Mouse (Mus musculus) neural tube, embryonic 14.5 days (tissue): Measurements from ENCODE around the gene Ssh2. TPM values are rescaled to one million over a fixed set of nuclear protein-coding genes. Genes with fewer than 3 reads are reported as not detected.

Experiments
- ATAC-seq: fragments of 200-750 bp; cut with Nextera tagmentation; 2 replicates; pipeline ENCODE4 v1.8.0; 2017; ENCODE audit warnings: low read depth, mild to moderate bottlenecking, moderate TSS enrichment, moderate library complexity
- H3K27ac ChIP-seq: fragments of 300-500 bp; sonication (generic); 2 replicates; pipeline ENCODE4 v1.5.1; 2014; ENCODE audit warnings: low read depth, mild to moderate bottlenecking, control low read depth, low read length, moderate library complexity, mixed read lengths
- H3K27me3 ChIP-seq: fragments of 300-500 bp; sonication (generic); 2 replicates; pipeline ENCODE4 v1.6.1; 2014; ENCODE audit warnings: low read length; ENCODE audit not compliant: control insufficient read depth, insufficient read depth
- H3K36me3 ChIP-seq: fragments of 300-500 bp; sonication (generic); 2 replicates; pipeline ENCODE4 v1.6.1; 2014; ENCODE audit warnings: low read length, mixed read lengths; ENCODE audit not compliant: control insufficient read depth, insufficient read depth
- H3K4me1 ChIP-seq: fragments of 300-500 bp; sonication (generic); 2 replicates; pipeline ENCODE4 v1.6.1; 2014; ENCODE audit warnings: low read length; ENCODE audit not compliant: control insufficient read depth, insufficient read depth
- H3K4me2 ChIP-seq: fragments of 300-500 bp; sonication (generic); 2 replicates; pipeline ENCODE4 v1.6.1; 2014; ENCODE audit warnings: mild to moderate bottlenecking, low read depth, low read length, control low read depth
- H3K4me3 ChIP-seq: fragments of 300-500 bp; sonication (generic); 2 replicates; pipeline ENCODE4 v1.5.1; 2014; ENCODE audit warnings: low read depth, low read length, control low read depth, mixed read lengths
- H3K9ac ChIP-seq: fragments of 300-500 bp; sonication (generic); replicated peaks from 2 replicates; pipeline ENCODE4 v1.6.1; 2014; ENCODE audit warnings: low read depth, mild to moderate bottlenecking, control low read depth, low read length, mixed read lengths
- H3K9me3 ChIP-seq: fragments of 300-500 bp; sonication (generic); 2 replicates; pipeline ENCODE4 v1.6.1; 2016; ENCODE audit warnings: low read length; ENCODE audit not compliant: control insufficient read depth
- WGBS: fragments of 180-500 bp; shearing (Covaris S2); extraction: QIAGEN DNeasy Blood & Tissue Kit; methylation state at CpG from one replicate; pipeline ENCODE4 v1.1.7; 2014; 5-methylcytosine and 5-hydroxymethylcytosine counted together
- polyA plus RNA-seq: library from polyadenylated mRNA; unstranded; fragments of >200 nt; fragmentation: Nextera tagmentation; extraction: Ambion mirVana; gene quantifications from 2 replicates; pipeline ENCODE4 v1.2.1, GENCODE M21; 2014

The Ssh2 gene
- polyA plus RNA-seq, 1 experiment from 2014 or later: 21.9 TPM

DNA sequence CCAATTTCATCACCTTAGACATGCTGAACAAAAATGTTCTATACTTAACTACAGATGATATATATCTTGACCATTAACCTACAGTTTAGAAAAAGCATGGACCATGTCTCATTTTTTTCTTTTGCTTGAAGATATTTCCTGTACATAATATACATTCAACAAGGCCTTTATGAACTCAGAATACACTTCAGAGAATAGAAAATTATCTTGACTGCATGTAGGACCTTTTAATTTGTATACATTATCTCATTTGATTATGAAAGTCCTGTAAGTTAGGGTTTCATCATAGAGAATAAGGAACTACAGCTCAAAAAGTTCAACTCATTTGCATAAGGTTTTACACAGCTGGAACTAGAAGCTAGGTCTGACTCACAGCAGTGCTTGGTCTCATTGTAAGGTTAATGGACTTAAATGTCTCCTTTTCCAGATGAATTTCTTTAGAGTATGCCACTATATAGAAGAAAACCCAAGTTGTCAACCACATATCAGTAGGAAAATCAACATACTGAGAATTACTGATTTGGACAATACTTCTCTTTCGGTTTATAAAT lies 1.9 kb upstream of the Ssh2 start:
- H3K4me2 ChIP-seq: no peak overlapping the region
- H3K9me3 ChIP-seq: no peaks in the 10 kb centered on the region
- H3K27ac ChIP-seq: no peak overlapping the region
- no peaks in the 10 kb centered on the region for H3K36me3 ChIP-seq
- WGBS: 89% methylated on average over 1 of the region's 1 CpGs
- no peak overlapping the region for H3K4me3 ChIP-seq
- H3K27me3 ChIP-seq: no peaks in the 10 kb centered on the region
- no peak overlapping the region for H3K9ac ChIP-seq
- peaks cover 9% of the 10 kb centered on the region for H3K4me1 ChIP-seq
- ATAC-seq: no peak

GRCm38 (mm10) chr11:77214755-77215154 lies 1.3 kb upstream of the Ssh2 start:
- Histone ChIP-seq H3K4me2 (peak overlapping the region; percentile 85; the same call in 1 of the 2 replicates), H3K27me3 (no peaks in the 10 kb centered on the region), H3K27ac (no peak overlapping the region), H3K9me3 (no peaks in the 10 kb centered on the region), H3K36me3 (no peaks in the 10 kb centered on the region), H3K9ac (no peak overlapping the region), H3K4me3 (no peak overlapping the region), H3K4me1 (peaks cover 9% of the 10 kb centered on the region)
- WGBS: 0% methylated on average over 1 of the region's 1 CpGs
- ATAC-seq: 0 out of 2 replicates have a peak, but pooled peaks have one; percentile 35

GRCm38 (mm10) chr11:77215483-77215882 lies 604 bp upstream of the Ssh2 start:
- Histone ChIP-seq H3K4me3 (peak overlapping the region; percentile 77), H3K27ac (peak overlapping the region; percentile 99), H3K9me3 (no peaks in the 10 kb centered on the region), H3K9ac (peak overlapping the region; percentile 96), H3K4me2 (peak overlapping the region; percentile 85), H3K27me3 (no peaks in the 10 kb centered on the region), H3K36me3 (no peaks in the 10 kb centered on the region), H3K4me1 (peaks cover 9% of the 10 kb centered on the region)
- peak; percentile 42 for ATAC-seq
- 2% methylated on average over 11 of the region's 11 CpGs for WGBS

GRCm38 (mm10) chr11:77216761-77217130 lies 659 bp downstream of the Ssh2 start:
- Histone ChIP-seq H3K4me1 (peaks cover 9% of the 10 kb centered on the region), H3K4me2 (peak overlapping the region; percentile 85), H3K4me3 (peak overlapping the region; percentile 77), H3K9ac (peak overlapping the region; percentile 96), H3K27me3 (no peaks in the 10 kb centered on the region), H3K36me3 (no peaks in the 10 kb centered on the region), H3K9me3 (no peaks in the 10 kb centered on the region), H3K27ac (peak overlapping the region; percentile 99)
- peak; percentile 77 for ATAC-seq
- whole genome bisulfite sequencing: 0% methylated on average over 11 of the region's 11 CpGs

DNA sequence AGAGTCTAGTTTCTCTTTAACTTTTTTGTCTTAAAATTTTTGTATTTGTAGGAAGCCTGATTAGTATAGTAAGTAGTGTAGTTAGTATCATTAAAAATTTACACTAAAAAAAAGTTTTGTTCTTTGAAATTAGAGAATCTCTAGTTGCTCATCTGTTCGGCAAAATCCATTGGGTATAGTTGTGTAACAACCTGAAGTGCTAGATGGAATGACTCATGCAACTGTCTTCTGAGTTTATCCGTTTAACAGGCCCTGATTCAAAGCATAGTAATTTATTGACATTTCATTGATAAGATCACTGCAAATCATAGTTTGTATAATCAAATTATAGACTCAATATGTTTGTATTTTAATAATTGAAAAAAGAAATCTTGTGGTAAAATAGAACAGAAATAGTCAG lies 14.7 kb downstream of the Ssh2 start:
- no peaks in the 10 kb centered on the region for H3K9me3 ChIP-seq
- H3K27me3 ChIP-seq: no peaks in the 10 kb centered on the region
- no peak overlapping the region for H3K27ac ChIP-seq
- no peaks in the 10 kb centered on the region for H3K4me1 ChIP-seq
- no peaks in the 10 kb centered on the region for H3K36me3 ChIP-seq
- no peak for ATAC-seq
- H3K9ac ChIP-seq: no peak overlapping the region
- 87% methylated on average over 2 of the region's 2 CpGs for WGBS
- no peak overlapping the region for H3K4me2 ChIP-seq
- no peak overlapping the region for H3K4me3 ChIP-seq

DNA sequence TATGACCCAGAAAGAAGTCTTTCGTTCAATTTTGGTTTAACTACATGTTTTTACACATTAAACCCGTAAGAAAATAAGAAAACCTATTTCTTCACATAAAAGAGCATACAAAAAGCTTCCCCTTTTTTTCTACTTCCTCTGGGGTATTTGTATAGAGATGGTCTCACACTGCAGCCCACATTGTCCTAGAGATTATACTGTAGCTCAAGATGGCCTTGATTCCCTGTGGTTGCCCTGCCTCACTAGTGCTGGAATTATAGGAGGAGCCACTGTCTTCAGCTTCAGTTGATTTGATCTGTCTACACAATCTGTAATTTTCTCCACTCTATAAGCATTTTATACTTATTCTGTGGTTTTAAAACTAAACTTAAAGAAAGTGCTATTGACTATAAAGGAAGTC lies 15.4 kb downstream of the Ssh2 start:
- Histone ChIP-seq H3K4me3 (no peak overlapping the region), H3K36me3 (no peaks in the 10 kb centered on the region), H3K4me1 (no peaks in the 10 kb centered on the region), H3K9me3 (no peaks in the 10 kb centered on the region), H3K27me3 (no peaks in the 10 kb centered on the region), H3K9ac (no peak overlapping the region), H3K4me2 (no peak overlapping the region), H3K27ac (no peak overlapping the region)
- no peak for ATAC-seq
- WGBS: 95% methylated on average over 2 of the region's 2 CpGs

DNA sequence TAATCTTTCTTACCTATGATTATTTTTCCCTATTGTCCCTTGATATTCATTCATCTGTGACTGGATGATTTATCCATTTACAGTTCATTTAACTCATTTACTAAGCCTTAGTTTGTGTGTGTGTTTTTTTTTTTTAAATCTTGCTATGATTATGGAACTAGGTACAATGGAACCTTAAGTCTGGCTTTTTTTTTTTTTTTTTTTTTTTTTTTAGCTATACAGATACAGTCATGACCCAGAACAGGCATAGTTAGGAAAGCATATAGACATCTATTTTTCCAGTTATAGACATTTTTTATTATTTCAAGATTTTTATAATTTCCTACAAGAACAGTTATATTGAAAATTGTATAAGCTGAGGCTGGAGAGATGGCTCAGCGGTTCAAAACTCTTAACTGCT lies 19.2 kb downstream of the Ssh2 start:
- H3K9me3 ChIP-seq: no peaks in the 10 kb centered on the region
- 93% methylated on average over 1 of the region's 1 CpGs for WGBS
- no peak overlapping the region for H3K4me3 ChIP-seq
- H3K36me3 ChIP-seq: no peaks in the 10 kb centered on the region
- H3K4me2 ChIP-seq: no peak overlapping the region
- H3K4me1 ChIP-seq: no peaks in the 10 kb centered on the region
- H3K9ac ChIP-seq: no peak overlapping the region
- no peaks in the 10 kb centered on the region for H3K27me3 ChIP-seq
- no peak for ATAC-seq
- no peak overlapping the region for H3K27ac ChIP-seq

DNA sequence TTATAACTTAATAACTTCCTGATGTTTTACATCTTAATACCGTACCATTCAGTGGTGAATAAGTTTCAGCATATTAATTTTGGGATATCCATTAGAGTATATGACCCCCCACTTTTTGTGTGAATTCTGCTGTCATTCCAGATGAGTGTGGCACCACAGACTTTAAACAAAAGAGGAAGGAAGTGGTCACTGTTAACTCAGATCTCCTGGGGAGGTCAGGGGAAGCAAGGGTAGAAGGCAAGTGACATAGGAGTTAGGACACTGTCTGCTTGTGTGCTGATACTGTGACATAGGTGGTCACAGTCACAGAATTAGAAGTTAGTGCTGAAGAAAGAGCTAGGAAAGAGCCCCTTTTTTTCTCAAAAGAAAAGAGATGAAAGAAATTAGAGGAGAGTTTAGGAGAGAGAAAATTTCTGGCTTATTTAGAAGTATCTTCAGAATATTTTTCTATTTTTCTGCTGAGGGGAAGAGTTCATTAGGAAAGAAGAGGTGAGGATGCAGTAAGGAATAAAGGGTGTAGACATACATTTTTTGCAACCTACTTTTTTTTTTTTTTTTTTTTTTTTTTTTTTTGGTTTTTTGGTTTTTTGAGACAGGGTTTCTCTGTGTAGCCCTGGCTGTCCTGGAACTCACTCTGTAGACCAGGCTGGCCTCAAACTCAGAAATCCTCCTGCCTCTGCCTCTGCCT lies 23.7 kb downstream of the Ssh2 start:
- Histone ChIP-seq H3K4me3 (no peak overlapping the region), H3K4me2 (no peak overlapping the region), H3K9me3 (no peaks in the 10 kb centered on the region), H3K4me1 (no peaks in the 10 kb centered on the region), H3K9ac (no peak overlapping the region), H3K36me3 (no peaks in the 10 kb centered on the region), H3K27me3 (no peaks in the 10 kb centered on the region), H3K27ac (no peak overlapping the region)
- ATAC-seq: no peak
- WGBS: 94% methylated on average over 1 of the region's 1 CpGs

- Histone ChIP-seq H3K4me2 (no peak overlapping the region), H3K27me3 (no peaks in the 10 kb centered on the region), H3K4me3 (no peak overlapping the region), H3K9ac (no peak overlapping the region), H3K9me3 (no peaks in the 10 kb centered on the region), H3K4me1 (no peaks in the 10 kb centered on the region), H3K36me3 (no peaks in the 10 kb centered on the region), H3K27ac (no peak overlapping the region)
- WGBS: 89% methylated on average over 7 of the region's 7 CpGs
- ATAC-seq: no peak
Measured at GRCm38 (mm10) chr11:77240466-77241246, 24.6 kb downstream of the Ssh2 start.
